Mouse (Mus musculus) right cerebral cortex, postnatal 36 days (tissue): Measurements from ENCODE around the gene Cyp1a2.
A peak's percentile ranks its signal among the peaks of the same experiment; 100 is the strongest.

Experiments
- DNase-seq, 2 experiments: peaks; one replicate each; pipeline ENCODE4 v3.0.0; 2022; ENCODE audit warnings: low spot score in 2 of 2, mixed read lengths in 1 of 2

The Cyp1a2 gene

DNA sequence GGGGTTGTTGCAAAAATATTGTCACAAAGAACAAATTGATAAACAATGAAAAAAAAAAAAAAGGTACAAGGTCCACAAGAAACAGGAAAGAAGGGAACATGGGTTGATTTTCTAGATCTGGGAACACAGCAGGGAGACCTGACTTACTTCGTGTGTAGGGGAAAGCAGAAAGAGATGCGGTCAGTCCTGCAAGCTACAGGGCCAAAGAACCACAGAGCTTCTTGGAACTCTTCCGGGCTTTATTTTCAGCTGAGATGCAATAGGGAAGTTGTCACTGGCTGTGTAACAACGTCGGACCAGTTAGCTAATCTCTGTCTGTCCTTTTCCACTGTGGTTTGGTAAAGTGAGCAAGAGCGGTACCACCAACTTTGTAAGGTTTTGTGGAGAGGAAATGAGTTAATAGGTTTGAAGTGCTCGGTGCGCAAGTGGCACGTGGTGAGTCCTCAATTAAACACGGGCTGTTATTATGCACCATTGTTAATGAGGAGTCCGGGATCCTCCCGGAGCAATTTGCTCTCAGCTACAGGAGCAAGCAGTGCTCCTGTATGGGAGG, 36.9 kb downstream of the Cyp1a2 start:
- no peak for DNase-seq

DNA sequence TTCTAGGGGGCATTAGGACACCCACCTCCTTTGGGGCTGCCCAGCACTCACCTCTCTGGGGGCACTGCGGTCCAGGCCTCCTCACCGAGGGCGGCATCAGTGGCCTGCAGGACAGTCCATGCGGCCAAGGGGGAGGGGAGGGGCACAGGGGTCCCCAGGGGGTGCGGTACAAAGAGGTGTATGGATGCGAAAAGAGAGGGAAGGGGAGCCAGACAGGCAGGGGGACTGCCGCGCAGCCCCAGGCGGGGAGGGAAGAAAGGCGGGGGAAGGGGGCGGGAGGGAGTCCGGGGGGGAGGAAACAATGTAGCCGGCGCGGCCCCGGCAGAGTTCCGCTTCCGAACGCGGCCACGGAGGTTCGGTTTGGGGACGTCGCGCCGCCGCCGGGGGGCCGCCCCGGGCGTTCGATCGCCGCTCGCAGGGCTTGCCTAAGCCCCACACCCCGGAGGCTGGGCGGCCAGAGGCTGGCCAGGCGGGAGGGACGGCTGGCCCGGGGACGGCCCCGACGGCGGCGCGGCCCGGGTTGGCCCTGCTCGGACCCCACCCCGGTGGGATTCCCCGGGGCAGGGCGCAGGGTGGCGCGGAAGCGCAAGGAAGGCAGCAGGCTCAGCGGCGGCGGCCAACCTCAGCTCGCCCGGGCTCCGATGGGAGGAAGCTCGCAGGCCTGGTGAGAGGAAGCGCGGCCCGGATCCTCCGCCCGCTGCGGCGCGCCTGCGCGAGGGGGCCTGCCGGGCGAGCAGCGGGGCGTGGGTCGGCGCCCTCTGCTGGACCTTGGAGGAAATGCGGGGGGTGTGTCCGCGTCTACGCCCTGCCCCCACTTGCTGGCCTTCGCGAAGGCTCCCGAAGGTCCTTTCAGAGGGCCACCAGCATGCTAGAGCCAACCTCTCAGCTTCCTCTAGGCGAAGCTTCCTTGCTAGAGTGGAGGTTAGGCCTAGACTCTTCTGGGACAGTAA, 38.3 kb downstream of the Cyp1a2 start:
- peak; percentile 77 to 81 for DNase-seq

DNA sequence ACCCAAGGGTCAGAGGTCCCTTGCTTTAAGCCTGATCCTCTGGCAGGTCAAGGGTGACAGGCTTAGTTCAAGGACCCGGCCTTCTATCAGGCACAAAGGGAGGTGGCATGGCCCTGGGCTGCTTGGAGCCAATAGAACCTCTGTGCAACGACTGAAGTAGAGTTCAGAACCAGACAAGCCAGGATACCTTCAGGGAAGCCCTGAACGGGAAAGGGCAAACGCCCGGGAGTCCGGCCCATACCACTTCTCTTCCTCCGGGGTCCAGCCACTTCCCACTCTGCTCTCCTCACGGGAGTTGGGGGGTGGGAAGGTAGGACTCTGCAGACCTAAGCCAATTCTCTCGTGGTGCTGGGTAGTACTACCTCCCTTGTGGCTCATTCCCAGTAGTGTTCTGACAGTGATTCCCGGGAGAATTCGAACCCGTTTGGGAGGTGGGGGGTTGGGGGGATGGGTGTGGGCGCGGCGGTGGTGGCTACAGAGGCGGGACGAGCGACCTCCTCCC, 39.0 kb downstream of the Cyp1a2 start:
- no peak for DNase-seq

DNA sequence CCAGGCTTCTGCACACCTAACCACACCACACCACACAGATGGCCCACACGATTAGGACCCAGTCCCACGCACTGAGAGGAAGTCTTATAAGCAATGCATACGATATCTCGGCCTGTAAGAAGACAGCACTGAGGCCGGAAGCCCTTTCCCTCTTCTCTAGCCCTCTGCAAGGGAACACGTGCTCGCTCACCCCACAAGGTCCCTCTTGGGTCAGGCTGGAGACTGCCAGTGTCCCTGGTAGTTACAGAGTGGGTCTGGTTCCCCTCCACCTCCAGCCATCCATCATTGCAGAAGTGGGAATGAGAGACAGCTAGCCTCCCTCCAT, 39.7 kb downstream of the Cyp1a2 start:
- DNase-seq: no peak

DNA sequence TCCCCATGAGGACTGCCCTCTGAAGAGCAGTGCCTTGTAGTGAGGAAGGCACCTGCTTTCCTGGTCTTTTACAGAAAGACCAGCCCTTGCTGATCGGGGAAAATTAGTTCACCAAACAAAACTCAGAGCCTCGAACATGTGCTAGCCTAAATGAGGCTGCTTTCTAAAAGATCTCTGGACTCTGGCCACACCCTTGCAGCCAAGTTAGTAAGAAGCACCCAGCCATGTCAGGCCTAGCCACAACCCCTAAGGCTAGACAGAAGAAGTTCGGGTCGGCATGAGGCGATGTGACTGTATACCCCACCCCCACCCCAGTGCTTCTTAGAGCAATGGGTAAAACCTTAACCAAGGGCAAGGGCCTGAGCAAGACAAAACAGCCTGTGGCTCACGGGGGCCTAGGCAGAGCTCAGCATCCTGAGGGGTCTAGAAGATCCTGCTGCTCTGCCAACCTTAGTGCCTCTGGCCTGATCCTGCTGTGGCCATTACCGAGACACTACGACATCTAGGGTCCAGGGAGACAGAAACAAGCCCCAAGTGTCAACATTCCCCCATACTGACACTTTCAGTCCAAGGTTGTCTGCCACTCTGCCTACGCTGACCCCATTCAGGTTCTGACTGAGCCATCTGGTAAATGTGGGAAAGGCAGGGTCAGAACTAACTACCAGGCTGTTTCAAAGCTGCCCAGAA, 40.2 kb downstream of the Cyp1a2 start:
- no peak for DNase-seq

DNA sequence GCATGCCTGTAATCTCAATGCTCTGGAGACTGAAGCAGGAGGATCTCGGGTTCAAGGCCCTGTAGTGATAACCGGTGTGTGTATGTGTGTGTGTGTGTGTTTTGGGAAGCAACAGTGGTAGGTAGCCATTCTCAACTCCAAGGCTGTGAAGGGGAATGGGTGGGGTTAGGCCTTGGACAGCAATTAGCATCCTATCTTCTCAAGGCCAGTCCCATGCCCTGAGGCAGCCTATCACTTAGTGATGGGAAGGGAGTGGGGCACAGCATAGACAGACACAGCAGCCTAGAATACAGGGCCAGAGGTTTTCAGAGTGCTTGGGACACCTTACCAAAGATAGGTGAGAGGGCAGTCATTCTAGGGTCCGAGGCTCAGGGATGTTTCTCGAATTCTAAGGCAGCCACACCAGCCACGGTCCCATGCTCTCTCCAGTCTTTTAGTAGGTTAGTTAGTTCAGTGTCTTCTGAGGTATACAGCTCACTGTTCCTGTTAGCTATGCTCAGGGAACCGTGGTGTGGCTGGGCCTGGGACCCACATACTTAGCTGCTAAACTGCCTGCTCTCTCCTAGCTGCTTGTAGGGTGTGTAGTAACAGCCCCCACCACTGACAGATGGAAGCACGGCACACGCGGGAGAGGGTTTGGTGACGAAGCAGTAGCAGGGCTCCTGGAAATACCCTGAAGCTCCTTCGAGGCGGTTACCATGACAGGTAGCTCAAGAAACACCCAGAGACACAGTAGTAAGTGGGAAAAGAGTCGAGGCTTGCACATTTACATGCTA, 41.5 kb downstream of the Cyp1a2 start:
- DNase-seq: no peak

DNA sequence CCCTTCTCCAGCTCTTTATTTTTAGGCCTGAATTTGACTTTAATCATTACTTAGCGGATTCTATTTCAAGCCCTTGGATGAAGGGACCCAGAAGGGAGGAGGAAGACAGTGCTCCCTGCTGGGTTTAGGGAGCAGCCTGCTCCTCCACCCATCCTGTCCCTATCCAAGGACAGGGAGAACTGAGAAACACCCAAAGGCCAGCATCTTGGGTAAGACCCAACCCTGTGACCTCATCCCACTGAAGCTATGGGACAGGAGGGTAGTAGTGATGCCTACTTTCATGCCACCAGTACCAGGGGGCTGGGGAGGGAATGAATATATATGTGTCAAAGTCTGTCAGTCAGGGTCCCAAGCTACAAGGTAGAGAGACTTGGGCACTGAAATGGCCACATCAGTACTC, 42.5 kb downstream of the Cyp1a2 start:
- no peak for DNase-seq

DNA sequence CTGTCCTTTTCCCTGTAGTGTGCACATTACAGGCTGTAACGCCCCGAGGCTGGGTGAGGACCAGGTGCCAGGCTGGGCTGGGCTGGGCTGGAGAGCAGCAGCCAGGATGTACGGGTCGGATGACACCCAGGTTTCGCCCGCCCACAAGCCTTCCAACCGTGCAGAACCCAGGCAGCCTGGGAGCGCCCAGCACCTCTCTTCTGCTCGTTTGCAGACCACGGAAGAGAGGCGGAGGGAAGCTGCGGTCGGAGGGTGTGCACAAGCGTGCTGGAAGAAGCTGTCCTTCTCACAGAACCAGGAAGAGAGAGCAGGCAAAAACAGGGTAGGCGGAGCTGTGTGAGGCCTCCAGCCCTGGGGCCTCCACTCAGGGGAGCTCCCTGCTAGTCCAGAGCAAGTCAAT, 43.1 kb downstream of the Cyp1a2 start:
- no peak for DNase-seq

DNA sequence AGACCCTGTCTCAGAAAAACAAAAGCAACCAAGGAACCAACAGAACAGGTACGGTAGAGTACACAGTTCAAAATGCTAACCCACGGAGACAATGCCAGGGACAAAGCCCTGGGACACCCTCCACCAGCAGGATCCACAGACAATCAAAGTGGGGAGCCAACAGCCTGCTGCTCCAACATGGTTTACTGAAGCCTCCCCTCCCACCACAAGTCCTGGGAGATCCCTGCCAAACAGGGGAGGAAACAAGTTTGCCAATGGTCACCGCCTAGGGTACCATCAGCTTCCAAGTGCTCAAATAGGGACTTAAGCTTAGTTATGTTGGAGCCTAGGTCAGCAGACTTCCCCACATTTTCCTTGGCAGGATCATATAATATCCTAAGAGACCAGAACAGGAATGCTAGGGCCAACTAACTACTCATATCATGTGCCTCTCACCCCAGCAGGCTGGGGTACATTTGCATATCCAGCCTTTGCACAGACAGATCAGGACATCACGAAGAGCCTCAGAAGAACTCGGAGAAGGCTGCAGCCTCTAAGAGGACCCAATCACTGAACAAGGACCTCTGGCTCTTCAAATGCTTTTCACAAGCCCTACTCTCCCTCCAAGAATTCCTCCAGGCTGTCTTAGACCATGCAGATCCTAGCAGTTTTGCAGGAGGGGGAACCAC, 43.7 kb downstream of the Cyp1a2 start:
- DNase-seq: no peak

DNA sequence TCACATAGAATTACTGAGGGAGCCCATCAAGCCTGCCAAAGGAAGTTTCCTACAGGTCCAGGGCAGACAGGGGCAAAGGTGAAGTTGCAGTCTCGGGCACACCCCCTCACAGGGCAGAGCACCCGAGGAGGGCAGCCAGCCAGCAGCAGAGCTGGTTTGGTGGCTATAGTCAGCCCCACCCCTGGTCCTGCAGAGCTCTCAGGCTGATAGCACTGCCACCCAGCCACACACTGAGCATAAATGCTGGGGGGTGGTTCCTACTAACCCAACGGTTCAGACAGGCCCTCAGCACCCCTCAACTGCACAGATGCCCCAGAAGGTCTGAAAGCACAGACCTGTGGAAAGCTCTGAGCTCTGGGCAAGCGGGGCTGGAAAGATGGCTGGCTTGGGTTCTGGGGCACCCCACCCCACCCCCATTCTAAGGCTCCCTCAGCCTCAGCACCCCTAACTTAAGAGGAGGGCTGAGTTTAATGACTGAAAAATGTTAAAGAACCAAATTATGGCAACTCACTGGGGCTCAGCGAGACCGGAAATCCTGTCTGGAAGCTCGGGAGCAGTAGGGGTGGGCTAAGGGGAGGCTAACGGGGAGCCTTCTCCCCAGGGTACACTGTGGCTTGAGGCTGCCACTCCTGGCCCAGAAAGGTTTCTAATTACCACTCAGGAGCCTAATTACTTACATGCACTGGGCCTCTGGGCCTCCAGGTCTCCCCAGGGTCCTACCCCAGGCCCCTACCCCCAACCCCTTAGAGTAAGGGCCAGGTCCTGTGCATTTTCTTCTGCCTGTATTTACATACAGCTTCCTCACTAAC, 44.6 kb downstream of the Cyp1a2 start:
- DNase-seq: no peak

DNA sequence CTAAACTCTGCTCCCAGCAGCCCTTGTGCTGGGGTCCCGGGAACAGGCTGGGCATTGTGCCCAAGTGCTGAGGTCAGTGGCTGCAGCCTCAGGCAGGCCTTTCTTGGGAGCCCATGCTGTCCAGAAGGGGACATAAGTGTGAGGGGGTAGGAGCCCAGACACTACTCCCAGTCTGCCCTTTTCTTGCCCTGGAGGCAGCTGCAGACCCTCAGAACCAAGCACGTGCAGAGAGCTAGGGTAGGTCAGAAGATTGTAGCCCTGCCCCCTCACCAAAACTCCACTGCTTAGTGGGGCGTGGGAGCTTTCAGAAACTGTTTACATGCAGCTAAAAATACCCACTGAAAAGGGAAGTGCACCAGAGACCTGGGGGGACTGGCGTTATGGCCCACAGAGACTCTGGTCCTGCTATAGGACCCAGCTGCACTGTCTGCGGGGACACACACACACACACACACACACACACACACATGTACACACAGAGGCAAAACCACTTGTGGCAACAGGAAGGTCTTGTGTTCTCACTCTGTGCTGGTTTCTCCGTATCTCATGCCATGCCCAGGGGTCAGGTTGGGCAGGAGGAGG, 45.7 kb downstream of the Cyp1a2 start:
- DNase-seq: no peak

DNA sequence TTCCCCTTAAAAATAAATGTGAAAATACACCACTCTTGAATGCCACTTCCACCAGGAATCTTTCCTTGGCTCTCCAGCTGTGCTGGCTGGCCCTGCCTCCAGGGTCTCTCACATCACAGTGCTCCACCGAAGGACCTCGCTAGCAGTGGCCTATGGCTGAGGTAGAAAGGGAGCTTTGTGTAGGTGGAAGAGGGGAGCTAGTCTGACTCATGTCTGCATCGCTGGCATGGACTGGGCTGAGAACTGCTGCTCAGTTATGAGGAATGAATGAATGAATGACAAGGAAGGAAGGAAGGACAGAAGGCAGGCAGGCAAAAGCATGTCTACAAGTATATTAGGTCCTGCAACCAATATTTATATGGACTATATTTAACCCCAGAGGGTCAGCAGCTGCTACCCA, 46.2 kb downstream of the Cyp1a2 start:
- DNase-seq: no peak

DNA sequence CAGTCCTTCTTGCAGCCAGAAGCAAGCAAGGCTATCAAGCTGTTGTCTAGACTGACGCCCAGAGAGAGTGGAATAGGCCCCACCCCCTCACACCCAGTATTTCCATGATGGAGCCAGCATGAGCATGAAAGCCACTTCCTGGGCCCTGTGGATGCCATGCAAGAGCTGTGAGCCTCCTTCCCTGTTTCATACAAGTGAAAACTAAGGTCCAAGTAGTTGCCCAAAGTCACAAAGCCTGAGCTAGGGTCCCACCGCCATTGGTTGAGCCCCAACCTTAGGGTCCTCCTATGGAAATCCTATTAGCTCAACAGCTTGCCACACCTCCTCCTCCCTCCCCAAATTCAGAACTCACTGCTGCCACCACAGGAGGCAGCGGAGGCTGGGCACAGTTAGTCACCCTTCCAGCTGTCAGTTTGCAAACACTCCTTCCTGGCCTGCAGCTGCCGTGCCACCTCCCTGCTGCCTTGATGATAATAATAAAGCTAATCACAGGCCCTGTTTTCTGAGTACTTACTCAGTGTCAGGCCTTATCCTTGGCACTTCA, 50.0 kb downstream of the Cyp1a2 start:
- no peak for DNase-seq

DNA sequence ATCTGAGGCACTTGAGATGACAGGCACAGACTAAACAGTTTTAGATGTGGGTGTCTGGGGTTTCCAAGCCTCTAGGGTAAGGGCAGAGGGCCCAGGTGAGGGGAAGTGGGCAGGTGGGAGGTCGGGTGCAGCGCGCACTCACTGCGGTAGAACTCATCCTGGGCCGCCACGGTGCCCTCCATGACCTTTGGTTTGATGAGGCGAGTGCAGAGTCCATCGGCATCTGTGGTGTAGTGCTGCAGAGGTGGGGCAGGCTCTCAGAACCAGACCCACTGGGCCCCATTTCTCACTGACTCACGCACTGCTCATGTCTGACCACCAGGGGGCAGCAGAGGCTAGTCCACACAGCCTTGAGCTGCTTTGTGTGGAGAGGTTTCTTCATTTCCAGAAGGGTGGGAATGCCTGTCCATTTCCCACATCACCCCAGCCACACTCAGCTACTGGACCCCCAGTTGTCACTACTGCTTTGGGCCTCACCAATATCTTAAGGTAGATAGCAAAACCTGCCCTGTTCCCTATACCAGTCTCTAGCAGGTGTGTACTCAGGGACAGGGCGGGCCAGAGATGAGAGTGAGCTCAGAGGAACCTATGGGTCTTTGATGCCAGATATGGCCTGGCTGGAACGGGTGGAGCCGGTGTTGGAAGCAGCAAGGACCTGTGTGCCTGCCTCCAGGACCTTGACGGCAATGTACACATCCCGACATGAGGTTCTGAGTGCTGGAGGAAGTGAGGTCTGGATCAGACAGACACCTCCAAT, 54.2 kb downstream of the Cyp1a2 start:
- DNase-seq: peak in 1 of 2 experiments; percentile 47

DNA sequence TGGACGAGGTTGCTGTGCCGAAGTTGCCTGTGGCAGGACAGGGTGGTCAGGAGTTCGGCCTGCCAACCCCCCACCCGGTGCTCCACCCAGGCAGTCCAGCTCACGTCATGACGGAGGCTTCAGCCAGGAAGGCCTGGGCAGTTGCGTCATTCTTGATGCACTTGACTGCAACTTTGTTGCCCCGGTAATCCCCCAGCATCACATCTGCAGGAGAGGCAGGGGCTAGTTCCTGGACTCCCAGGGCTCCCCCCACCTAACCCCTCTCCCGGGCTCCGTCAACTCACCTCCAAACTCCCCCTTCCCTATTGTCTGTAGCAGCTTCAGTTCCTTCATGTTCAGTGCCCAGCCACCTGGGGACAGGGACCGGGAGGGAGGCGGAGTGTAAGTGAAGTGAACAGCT, 54.8 kb downstream of the Cyp1a2 start:
- no peak for DNase-seq

DNA sequence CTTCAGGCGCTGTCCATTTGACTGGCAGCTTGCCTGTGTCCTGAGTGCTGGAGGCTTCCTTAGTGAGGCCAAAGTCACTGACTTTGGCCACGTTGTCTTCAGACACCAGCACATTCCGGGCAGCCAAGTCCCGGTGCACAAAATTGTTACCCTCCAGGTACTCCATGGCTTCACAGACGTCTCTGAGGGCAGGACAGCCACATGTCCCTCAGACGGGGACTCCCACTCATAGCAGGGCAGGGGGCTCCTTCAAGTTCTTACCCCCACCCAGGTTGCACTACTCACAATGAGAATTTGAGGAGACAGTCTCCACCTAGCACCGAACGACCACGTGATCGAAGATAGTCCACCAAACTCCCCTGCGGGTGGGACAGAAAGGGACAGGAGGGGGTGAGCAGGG, 55.6 kb downstream of the Cyp1a2 start:
- DNase-seq: no peak

DNA sequence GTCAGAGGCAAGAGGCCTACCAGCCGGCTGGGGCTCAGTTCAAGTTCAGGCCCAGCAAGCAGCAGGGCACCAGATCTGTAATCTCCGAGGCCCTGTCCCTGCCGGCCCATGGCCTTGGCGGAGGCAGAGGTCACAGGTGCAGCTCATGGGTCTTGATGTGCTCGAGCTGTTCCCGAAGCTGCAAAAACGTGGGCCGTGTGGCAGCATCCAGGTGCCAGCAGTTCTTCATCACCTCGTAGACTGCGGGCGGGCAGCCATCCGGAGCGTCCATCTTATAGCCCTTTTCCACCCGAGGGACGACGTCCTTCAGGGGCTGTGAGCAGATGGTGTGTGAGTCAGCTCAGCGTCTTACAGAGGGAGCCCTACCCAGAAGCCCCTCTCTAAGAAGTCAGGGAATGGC, 56.3 kb downstream of the Cyp1a2 start:
- DNase-seq: no peak
